Mouse (Mus musculus) bone marrow, adult 2 months (tissue): ENCODE measurements around the gene Cadm2. TPM values are rescaled to one million over a fixed set of nuclear protein-coding genes. Genes with fewer than 3 reads are reported as not detected.

Experiments
- H3K27ac ChIP-seq: fragments of 200-500 bp; 2 replicates; pipeline ENCODE4 v1.5.1; 2012; ENCODE audit warnings: low read depth, mild to moderate bottlenecking, control low read depth, inconsistent platforms, low read length; ENCODE audit not compliant: control insufficient read depth, poor library complexity, insufficient read depth
- H3K4me1 ChIP-seq: fragments of 200-500 bp; 2 replicates; pipeline ENCODE4 v1.6.1; 2011; ENCODE audit warnings: low read length; ENCODE audit not compliant: control insufficient read depth, insufficient read depth
- H3K4me3 ChIP-seq: fragments of 200-500 bp; replicated peaks from 2 replicates; pipeline ENCODE3; 2011; ENCODE audit warnings: mild to moderate bottlenecking, low read depth, low read length, control low read depth; ENCODE audit not compliant: control insufficient read depth
- CTCF ChIP-seq: fragments of 200-500 bp; IDR thresholded peaks from 2 replicates; pipeline ENCODE4 v1.5.1; 2011; ENCODE audit warnings: low read length, control low read depth; ENCODE audit not compliant: control insufficient read depth, insufficient read depth
- POLR2A ChIP-seq: fragments of 200-500 bp; IDR thresholded peaks from 2 replicates; pipeline ENCODE4 v1.6.1; 2011; ENCODE audit warnings: low read depth, mild to moderate bottlenecking, control low read depth, low read length, borderline replicate concordance; ENCODE audit not compliant: control insufficient read depth
- WGBS: fragments of 180-500 bp; shearing (Covaris S2); methylation state at CpG from one replicate; pipeline ENCODE4 v1.1.7; 2018; 5-methylcytosine and 5-hydroxymethylcytosine counted together
- polyA plus RNA-seq: library from polyadenylated mRNA; stranded (reverse); fragments of >200 nt; gene quantifications from 2 replicates; pipeline ENCODE4 v1.2.4, GENCODE M21; 2011; ENCODE audit warnings: low replicate concordance; ENCODE audit not compliant: missing spikeins, insufficient read depth, insufficient read length

The Cadm2 gene
- polyA plus RNA-seq, 1 experiment, result not detected

DNA sequence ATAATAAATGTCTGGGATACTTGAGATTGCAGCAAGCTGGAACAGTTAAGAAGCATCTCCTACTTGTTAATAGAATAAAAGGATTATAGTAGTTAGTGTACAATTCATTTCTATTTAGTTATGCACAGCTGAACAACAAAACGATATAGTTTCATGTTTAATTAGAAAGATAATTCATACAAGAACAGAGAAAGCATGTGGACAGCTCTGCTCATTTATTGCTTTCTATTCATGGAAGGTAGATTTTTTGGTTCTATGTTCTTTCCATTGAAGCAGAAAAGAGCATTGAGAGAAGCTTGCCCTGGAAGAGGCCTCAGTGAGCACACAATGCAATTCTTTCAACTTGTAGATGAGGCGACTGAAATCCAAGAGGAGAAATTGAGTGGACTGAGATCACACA, 623.2 kb downstream of the Cadm2 start:
- Histone ChIP-seq H3K4me1 (no peaks in the 10 kb centered on the region), H3K4me3 (no peak overlapping the region), H3K27ac (no peak overlapping the region)
- 72% methylated on average over 2 of the region's 2 CpGs for WGBS
- TF ChIP-seq CTCF, result no peak
- TF ChIP-seq POLR2A, result no peak

DNA sequence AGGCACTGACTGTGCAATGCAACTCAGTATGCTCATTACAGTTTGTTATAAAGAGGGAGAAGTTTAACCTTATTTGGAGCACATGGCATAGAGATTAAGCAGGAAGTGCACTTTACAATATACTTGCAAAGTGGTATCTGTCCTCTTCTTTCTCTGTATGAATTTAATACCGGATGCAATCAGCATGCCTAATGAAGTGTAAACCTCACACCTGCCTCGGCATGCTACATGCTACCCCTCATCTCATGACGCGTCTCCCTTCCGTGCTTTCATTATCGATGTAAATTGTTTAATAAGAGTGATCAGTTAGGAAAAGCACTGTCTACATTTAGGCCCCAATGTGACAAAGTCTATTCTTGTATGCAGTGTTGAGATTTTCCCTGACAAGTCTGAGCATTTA, 633.0 kb downstream of the Cadm2 start:
- no peak overlapping the region for H3K4me3 ChIP-seq
- TF ChIP-seq POLR2A, result no peak
- no peak for TF ChIP-seq CTCF
- no peaks in the 10 kb centered on the region for H3K4me1 ChIP-seq
- 89% methylated on average over 6 of the region's 6 CpGs for WGBS
- H3K27ac ChIP-seq, result no peak overlapping the region

DNA sequence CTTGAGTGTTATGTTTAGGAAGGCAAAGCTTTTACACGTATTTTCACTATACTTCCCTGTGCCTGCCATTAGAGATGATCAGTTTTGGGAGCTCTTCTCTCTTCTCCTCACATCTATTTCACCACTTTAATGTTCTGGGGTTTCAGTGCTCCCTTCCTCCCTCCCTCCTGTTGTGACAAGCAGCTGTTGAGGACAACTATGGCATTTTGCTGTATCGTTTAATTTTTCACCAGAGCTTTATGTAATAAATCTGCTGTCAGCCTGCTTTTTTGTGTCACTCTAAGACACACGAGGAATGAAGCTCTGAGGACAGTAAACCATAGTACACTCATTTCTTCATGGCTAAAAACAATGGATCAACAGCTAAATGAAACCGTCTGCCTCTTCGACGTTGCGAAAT, 633.8 kb downstream of the Cadm2 start:
- Histone ChIP-seq H3K27ac (no peak overlapping the region), H3K4me1 (no peaks in the 10 kb centered on the region), H3K4me3 (no peak overlapping the region)
- WGBS, result 75% methylated on average over 7 of the region's 7 CpGs
- TF ChIP-seq POLR2A (no peak), CTCF (no peak)

DNA sequence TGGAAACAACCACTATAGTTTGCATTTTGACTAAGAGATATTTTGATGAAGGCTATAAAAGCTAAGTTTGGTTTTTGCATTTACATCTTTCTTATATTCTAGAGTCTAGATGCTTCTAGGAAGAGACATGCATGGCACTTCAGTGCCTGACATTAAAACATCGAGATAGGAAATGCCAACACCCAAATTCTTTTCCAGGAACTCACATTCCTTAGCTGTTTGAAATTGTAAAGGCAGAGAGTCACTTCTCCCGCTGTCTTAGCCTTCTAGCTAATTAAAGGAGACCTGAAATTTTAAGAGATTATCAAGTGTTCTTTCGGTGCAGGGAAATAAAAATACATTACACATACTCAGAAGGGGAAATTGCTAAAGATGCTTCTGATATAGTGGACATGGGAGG, 649.8 kb downstream of the Cadm2 start:
- Histone ChIP-seq H3K4me3 (no peak overlapping the region), H3K27ac (no peak overlapping the region), H3K4me1 (no peaks in the 10 kb centered on the region)
- TF ChIP-seq CTCF (no peak), POLR2A (no peak)
- 36% methylated on average over 3 of the region's 3 CpGs for WGBS

DNA sequence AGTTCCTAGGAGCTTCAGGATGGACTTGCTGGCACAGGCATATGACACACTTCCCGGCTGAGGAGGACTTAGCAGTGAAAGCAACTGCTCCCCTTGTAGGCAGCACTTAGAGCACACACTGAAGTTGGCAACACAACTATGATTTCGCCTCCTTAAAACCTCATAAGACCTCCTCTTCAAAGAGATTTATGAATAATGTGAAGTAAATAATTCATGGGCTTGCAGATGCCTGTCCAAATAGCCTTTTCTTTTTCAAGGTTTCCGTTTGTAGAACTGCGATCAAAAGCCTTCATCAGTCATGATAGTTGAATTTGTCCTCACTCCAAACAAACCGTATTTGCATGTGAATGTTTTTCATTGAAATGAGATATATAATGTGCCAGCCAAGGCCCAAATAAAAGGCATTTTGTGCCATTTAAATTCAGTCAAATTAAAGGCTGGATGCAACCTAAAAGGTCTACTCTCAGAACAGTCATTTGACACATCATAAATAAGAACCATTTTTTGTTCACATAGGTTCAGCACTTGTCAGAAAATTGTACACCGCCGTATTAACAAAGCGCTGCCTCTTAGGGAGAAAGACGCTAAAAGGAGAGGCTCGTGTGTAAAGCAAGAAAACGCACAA, 651.1 kb downstream of the Cadm2 start:
- H3K4me1 ChIP-seq, result no peaks in the 10 kb centered on the region
- H3K27ac ChIP-seq, result no peak overlapping the region
- WGBS, result 82% methylated on average over 11 of the region's 11 CpGs
- TF ChIP-seq POLR2A, result no peak
- TF ChIP-seq CTCF, result no peak
- H3K4me3 ChIP-seq, result no peak overlapping the region

DNA sequence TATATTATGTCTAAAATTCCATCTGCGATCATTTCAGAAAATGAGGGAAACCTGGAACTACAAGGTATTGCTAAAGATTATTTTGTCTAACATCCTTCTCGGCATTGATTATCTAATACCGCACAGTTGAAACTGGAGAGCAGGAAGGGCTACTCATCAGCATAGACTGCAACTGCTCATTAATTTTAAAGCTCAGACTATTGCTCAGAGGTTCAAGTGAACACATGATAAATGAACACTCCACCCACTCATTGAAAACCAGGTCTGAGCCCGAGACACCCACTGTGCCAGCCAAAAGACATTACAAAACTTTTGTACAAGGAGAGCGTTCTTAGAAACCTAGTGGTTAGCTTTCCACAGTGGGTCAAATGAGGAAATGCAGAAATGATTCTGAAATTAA, 652.4 kb downstream of the Cadm2 start:
- Histone ChIP-seq H3K27ac (no peak overlapping the region), H3K4me3 (no peak overlapping the region), H3K4me1 (no peaks in the 10 kb centered on the region)
- 78% methylated on average over 5 of the region's 5 CpGs for WGBS
- TF ChIP-seq POLR2A (no peak), CTCF (no peak)

DNA sequence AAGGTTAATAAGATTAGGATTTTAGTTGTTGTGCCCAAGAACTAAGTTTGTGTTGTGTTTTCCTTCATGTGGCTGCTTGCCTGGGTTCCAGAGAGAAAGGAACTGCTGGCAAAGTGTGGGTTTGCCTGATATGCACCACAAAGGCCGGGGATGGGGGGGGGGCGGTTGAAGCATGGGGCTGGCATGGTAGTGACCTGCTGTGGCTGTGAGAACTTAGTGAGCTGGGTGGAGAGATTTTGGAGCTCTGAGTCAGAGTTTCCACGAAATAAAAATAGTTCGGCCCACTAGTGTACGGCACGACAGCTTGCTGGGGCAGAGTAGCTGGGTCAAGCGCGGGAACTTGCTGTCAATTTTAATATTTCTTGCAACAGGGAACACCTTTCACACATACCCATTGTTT, 653.0 kb downstream of the Cadm2 start:
- no peaks in the 10 kb centered on the region for H3K4me1 ChIP-seq
- no peak overlapping the region for H3K4me3 ChIP-seq
- 78% methylated on average over 8 of the region's 8 CpGs for WGBS
- TF ChIP-seq POLR2A, result no peak
- TF ChIP-seq CTCF, result no peak
- no peak overlapping the region for H3K27ac ChIP-seq

DNA sequence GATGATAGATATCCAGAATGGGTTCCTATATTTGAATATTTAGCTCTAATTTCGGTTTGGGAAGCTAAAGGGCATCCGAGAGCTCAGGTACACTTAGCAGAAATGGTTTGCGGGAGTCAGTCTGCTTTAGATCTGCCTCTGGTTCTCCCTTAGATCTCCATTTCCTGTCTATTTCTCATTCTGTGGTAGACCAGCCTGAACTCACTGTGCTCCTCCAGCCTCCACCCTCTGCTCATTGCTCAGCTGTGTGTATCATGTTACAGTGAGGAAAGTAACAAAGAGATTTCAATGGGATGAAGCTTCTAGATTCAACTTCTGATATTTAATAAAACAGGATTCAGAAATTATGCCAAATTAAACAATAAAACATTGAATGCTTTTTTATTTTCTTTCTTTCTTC, 661.6 kb downstream of the Cadm2 start:
- no peak for TF ChIP-seq POLR2A
- TF ChIP-seq CTCF, result no peak
- no peak overlapping the region for H3K4me3 ChIP-seq
- 69% methylated on average over 3 of the region's 3 CpGs for WGBS
- H3K4me1 ChIP-seq, result no peaks in the 10 kb centered on the region
- no peak overlapping the region for H3K27ac ChIP-seq

DNA sequence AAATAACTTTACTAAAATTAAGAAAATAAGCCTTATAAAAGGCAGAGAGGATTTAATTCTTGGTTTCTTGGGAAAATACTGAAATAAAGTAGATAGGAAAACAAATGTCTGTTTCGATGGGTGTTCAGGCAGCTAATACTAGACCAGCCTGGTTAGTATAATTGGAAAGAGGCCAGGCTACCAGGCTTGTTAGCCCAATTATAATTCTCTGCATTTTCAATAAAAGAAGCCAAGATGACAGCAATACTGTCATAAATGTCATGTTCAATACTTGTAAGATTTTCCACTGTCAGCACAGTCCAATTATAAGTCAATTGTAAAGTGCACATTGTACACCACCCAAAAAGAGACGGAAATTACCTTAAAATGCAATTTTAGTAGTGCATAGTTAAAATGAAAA, 664.8 kb downstream of the Cadm2 start:
- H3K27ac ChIP-seq, result no peak overlapping the region
- no peaks in the 10 kb centered on the region for H3K4me1 ChIP-seq
- H3K4me3 ChIP-seq, result no peak overlapping the region
- TF ChIP-seq CTCF, result no peak
- TF ChIP-seq POLR2A, result no peak
- 66% methylated on average over 2 of the region's 2 CpGs for WGBS
